Mouse (Mus musculus): ENCODE data around the gene Anxa8. TPM values are rescaled to one million over a fixed set of nuclear protein-coding genes. Genes with fewer than 3 reads are reported as not detected.

Anxa8 gene
- polyA plus RNA-seq, 1 experiment from 2014 or later: 0.14 TPM

DNA sequence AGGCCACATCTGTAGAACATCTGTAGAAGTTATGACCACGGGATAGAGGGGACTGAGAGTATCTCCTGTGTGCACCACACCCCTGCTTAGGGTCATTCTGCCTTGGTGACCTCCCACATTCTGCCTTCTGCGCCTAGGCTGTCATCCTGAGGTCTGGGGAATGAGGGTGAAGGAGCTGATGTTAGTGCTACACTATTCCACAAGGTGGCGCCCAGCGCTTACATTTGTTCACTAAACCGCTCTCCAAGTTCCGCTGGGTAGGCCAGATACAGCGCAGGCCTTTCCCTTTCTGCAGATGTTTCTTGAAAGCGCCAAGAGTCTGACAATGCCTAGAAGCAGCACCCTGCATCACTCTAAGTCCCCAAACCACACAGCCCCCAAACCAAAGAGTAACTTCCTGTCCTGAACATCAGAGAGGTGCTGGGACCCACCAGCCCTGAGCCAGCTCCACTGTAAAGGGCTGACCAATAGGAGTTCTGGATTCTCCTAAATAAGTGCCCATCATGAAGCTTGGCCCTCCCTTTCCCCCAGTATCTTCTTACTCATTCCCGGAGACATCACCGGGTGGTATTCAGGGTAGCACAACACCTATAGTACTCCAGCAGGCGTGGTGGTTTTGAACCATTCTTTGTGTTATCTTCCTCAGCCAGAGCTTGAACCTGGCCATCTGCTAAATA lies 5.3 kb upstream of the Anxa8 start:
- H3K9me3 ChIP-seq (ENCODE audit: control insufficient read depth, low read length): no peaks in the 10 kb centered on the region
- no peaks in the 10 kb centered on the region for H3K36me3 ChIP-seq (ENCODE audit: control insufficient read depth, insufficient read depth, low read length)
- H3K9ac ChIP-seq (ENCODE audit: low read depth, low read length): no peak overlapping the region
- no peaks in the 10 kb centered on the region for H3K27me3 ChIP-seq (replicated peaks; ENCODE audit: control insufficient read depth, insufficient read depth, low read length)
- 11% methylated on average over 11 of the region's 11 CpGs for WGBS
- no peaks in the 10 kb centered on the region for H3K4me1 ChIP-seq (replicated peaks; ENCODE audit: control insufficient read depth, insufficient read depth, low read length)
- H3K4me2 ChIP-seq: no peak overlapping the region
- ATAC-seq (replicated peaks; ENCODE audit: low FRiP score) (peak; percentile 41; the same call in 1 of the 2 replicates), DNase-seq (ENCODE audit: low spot score) (peak; percentile 68)
- no peak overlapping the region for H3K27ac ChIP-seq (ENCODE audit: low read depth, low read length)
- H3K4me3 ChIP-seq (ENCODE audit: low read depth, low read length): no peak overlapping the region

DNA sequence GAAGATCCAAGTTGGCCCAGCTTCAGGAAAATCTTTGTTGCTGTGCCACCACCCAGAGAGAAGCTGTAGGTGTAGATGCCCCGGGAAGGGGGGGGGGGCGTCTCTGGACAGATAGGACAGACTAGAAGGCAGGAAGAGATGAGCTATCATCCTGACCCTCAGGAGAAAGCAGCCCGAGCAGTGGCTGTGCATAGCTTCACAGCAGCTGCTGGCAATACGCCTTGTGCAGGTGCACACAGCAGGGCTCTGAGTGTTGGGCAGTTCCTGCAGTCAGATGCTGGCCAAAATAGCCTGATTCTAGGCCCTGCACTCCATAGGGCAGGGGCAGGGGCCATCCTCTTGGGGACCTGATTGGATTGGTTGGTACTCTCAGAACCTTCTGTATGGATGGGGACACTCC lies 1.0 kb downstream of the Anxa8 start:
- no peak overlapping the region for H3K4me3 ChIP-seq (ENCODE audit: low read depth, low read length)
- no peak overlapping the region for H3K27ac ChIP-seq (ENCODE audit: low read depth, low read length)
- H3K9ac ChIP-seq (ENCODE audit: low read depth, low read length): no peak overlapping the region
- no peaks in the 10 kb centered on the region for H3K4me1 ChIP-seq (replicated peaks; ENCODE audit: control insufficient read depth, insufficient read depth, low read length)
- no peaks in the 10 kb centered on the region for H3K36me3 ChIP-seq (ENCODE audit: control insufficient read depth, insufficient read depth, low read length)
- no peak for DNase-seq (ENCODE audit: low spot score)
- no peak for ATAC-seq (replicated peaks; ENCODE audit: low FRiP score)
- no peaks in the 10 kb centered on the region for H3K9me3 ChIP-seq (ENCODE audit: control insufficient read depth, low read length)
- H3K4me2 ChIP-seq: no peak overlapping the region
- WGBS: 58% methylated on average over 4 of the region's 4 CpGs
- no peaks in the 10 kb centered on the region for H3K27me3 ChIP-seq (replicated peaks; ENCODE audit: control insufficient read depth, insufficient read depth, low read length)

DNA sequence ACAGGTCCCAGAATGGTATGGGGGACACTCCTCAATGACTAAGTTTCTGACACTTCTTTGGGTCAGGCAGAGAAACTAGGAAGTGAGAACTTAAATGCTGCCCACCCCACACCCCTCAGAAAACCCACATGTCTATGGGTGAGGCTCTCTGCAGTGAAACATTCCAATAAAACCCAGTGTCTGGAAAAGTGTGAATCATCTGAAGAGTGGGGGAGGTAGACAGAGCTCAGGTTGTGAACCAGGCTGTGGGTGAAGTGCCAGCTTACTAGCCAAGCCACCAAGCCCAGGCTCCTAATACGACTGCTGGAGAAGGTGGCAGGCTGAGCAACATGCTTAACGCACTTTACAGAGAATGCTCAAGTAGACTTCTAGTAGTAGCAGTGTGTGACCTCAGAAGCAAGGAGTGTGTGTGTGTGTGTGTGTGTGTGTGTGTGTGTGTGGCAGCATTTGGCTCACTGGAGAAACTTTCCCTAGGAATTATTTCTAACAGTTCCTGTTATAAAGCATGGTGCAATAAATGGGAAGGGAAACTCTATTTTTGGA lies 2.1 kb downstream of the Anxa8 start:
- no peak for ATAC-seq (replicated peaks; ENCODE audit: low FRiP score)
- WGBS: 68% methylated on average over 2 of the region's 2 CpGs
- Histone ChIP-seq H3K4me1 (replicated peaks; ENCODE audit: control insufficient read depth, insufficient read depth, low read length) (no peaks in the 10 kb centered on the region), H3K9me3 (ENCODE audit: control insufficient read depth, low read length) (no peaks in the 10 kb centered on the region), H3K4me3 (ENCODE audit: low read depth, low read length) (no peak overlapping the region), H3K36me3 (ENCODE audit: control insufficient read depth, insufficient read depth, low read length) (no peaks in the 10 kb centered on the region), H3K27me3 (replicated peaks; ENCODE audit: control insufficient read depth, insufficient read depth, low read length) (no peaks in the 10 kb centered on the region), H3K27ac (ENCODE audit: low read depth, low read length) (no peak overlapping the region), H3K4me2 (no peak overlapping the region), H3K9ac (ENCODE audit: low read depth, low read length) (no peak overlapping the region)
- no peak for DNase-seq (ENCODE audit: low spot score)

DNA sequence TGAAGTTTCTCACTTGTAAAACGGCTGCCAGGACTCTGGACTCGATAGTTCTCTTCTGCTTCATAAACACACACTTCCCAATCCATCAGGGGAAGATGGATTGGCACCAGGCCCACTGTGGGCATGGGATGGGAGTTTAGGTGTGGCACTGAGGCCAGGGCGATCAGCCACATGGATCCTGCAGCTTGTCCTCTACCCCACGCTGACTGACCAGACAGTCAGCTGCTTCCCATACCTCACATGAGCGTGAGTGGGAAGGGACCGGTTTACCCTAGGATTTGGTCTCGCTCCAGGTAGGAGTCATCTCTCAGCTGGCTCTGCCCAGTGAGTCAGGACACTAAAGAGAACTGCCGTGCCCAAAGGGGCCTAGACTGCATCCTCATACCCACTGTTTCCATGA lies 4.0 kb downstream of the Anxa8 start:
- no peak for ATAC-seq (replicated peaks; ENCODE audit: low FRiP score)

DNA sequence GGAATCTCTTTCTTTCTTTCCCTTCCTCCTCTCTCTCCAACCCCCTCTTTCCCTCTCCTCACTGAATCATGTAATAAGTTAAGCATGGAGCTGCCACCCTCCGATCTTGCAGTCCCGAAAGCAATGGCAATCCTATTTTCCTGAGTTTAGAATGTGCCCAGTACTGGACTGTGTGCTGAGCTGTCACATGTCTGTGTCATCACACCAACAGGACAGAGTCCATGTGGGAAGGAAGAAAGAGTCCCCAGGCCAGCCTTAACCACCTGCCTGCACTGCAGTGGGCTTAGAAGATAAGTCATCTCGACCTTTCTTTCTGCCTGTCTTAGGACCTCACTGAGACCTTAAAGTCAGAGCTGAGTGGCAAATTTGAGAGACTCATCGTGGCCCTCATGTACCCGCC lies 5.7 kb downstream of the Anxa8 start:
- Histone ChIP-seq H3K27me3 (replicated peaks; ENCODE audit: control insufficient read depth, insufficient read depth, low read length) (no peaks in the 10 kb centered on the region), H3K9me3 (ENCODE audit: control insufficient read depth, low read length) (no peaks in the 10 kb centered on the region), H3K9ac (ENCODE audit: low read depth, low read length) (no peak overlapping the region), H3K27ac (ENCODE audit: low read depth, low read length) (no peak overlapping the region), H3K4me3 (ENCODE audit: low read depth, low read length) (no peak overlapping the region), H3K4me1 (replicated peaks; ENCODE audit: control insufficient read depth, insufficient read depth, low read length) (no peaks in the 10 kb centered on the region), H3K4me2 (no peak overlapping the region), H3K36me3 (ENCODE audit: control insufficient read depth, insufficient read depth, low read length) (no peaks in the 10 kb centered on the region)
- no peak for DNase-seq (ENCODE audit: low spot score)
- WGBS: 78% methylated on average over 5 of the region's 5 CpGs
- ATAC-seq (replicated peaks; ENCODE audit: low FRiP score): no peak

More for the DNA sequence above, 4.0 kb downstream of the Anxa8 start:
- Histone ChIP-seq H3K27me3 (replicated peaks; ENCODE audit: control insufficient read depth, insufficient read depth, low read length) (no peaks in the 10 kb centered on the region), H3K9ac (ENCODE audit: low read depth, low read length) (no peak overlapping the region), H3K9me3 (ENCODE audit: control insufficient read depth, low read length) (no peaks in the 10 kb centered on the region), H3K4me2 (no peak overlapping the region), H3K4me1 (replicated peaks; ENCODE audit: control insufficient read depth, insufficient read depth, low read length) (no peaks in the 10 kb centered on the region), H3K27ac (ENCODE audit: low read depth, low read length) (no peak overlapping the region), H3K4me3 (ENCODE audit: low read depth, low read length) (no peak overlapping the region), H3K36me3 (ENCODE audit: control insufficient read depth, insufficient read depth, low read length) (no peaks in the 10 kb centered on the region)
- DNase-seq (ENCODE audit: low spot score): no peak
- 75% methylated on average over 8 of the region's 8 CpGs for WGBS

DNA sequence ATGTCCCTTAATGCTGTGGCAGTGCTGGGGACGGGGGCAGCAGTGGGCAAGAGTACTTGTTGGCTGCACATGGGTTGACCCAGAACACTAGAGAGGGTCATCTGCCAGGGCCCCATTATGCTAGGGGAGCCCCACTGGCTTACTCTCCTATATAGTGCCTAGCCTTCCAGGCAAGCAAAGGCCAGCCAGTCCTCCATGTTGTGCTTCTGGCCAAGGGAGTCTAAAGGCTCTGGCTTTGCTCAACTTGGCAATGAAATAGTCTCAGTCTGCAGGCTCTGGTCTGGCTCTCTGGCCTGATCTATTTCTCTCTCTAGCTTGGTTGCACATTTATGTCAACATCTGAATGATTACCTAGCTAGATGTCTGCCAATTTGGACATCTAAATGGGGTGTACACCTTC lies 7.1 kb downstream of the Anxa8 start:
- no peaks in the 10 kb centered on the region for H3K9me3 ChIP-seq (ENCODE audit: control insufficient read depth, low read length)
- no peak for ATAC-seq (replicated peaks; ENCODE audit: low FRiP score)
- WGBS: 73% methylated on average over 1 of the region's 1 CpGs
- no peaks in the 10 kb centered on the region for H3K27me3 ChIP-seq (replicated peaks; ENCODE audit: control insufficient read depth, insufficient read depth, low read length)
- H3K27ac ChIP-seq (ENCODE audit: low read depth, low read length): no peak overlapping the region
- no peak overlapping the region for H3K4me2 ChIP-seq
- no peaks in the 10 kb centered on the region for H3K36me3 ChIP-seq (ENCODE audit: control insufficient read depth, insufficient read depth, low read length)
- H3K4me3 ChIP-seq (ENCODE audit: low read depth, low read length): no peak overlapping the region
- H3K4me1 ChIP-seq (replicated peaks; ENCODE audit: control insufficient read depth, insufficient read depth, low read length): no peaks in the 10 kb centered on the region
- H3K9ac ChIP-seq (ENCODE audit: low read depth, low read length): no peak overlapping the region
- DNase-seq (ENCODE audit: low spot score): no peak

DNA sequence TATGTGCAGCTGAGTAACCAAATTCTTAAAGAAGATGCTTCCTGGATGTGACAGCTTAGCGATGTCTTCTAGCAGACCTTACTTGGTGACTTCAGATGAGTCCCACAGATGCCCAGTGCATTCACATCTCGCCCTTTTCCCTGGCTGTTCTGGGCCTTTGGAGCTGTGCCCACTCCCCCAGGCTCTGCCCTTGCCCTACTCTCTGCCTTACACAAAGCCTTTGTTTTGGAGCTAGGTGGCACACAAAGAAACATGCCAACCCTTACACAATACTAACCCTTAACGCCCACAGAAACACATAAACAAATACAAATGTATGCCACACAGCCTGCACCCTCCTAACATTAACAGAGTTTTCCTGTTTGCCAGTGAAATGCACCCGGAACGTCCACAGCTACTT lies 10.4 kb downstream of the Anxa8 start:
- Histone ChIP-seq H3K9me3 (ENCODE audit: control insufficient read depth, low read length) (no peaks in the 10 kb centered on the region), H3K9ac (ENCODE audit: low read depth, low read length) (no peak overlapping the region), H3K4me3 (ENCODE audit: low read depth, low read length) (no peak overlapping the region), H3K4me1 (replicated peaks; ENCODE audit: control insufficient read depth, insufficient read depth, low read length) (no peaks in the 10 kb centered on the region), H3K36me3 (ENCODE audit: control insufficient read depth, insufficient read depth, low read length) (no peaks in the 10 kb centered on the region), H3K27ac (ENCODE audit: low read depth, low read length) (no peak overlapping the region), H3K4me2 (no peak overlapping the region), H3K27me3 (replicated peaks; ENCODE audit: control insufficient read depth, insufficient read depth, low read length) (no peaks in the 10 kb centered on the region)
- no peak for DNase-seq (ENCODE audit: low spot score)
- WGBS: 62% methylated on average over 5 of the region's 5 CpGs
- ATAC-seq (replicated peaks; ENCODE audit: low FRiP score): no peak

DNA sequence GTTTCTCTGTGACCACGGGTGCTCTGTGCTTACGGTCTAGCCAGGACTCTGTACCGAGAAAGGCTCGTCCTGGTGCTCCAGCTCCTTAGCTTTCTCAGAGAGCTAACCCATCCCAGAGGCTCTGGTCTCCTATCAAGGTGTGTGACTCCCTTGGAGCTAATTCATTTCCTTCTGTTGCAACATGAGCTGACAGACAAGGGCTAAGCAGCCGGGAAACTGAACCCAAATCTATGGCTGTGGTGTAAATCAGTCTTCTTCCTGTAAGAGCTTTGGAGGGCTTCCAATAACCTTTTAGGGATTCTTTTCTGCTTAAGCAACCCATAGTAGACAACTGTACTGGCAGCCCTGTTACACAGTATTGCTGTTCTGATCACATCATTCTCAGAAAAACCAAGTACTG lies 16.8 kb downstream of the Anxa8 start, which contains the start of gene A630023A22Rik:
Gene A630023A22Rik (minus strand): TSS at position 154 of the 400 bp plus-strand sequence.
- no peaks in the 10 kb centered on the region for H3K36me3 ChIP-seq (ENCODE audit: control insufficient read depth, insufficient read depth, low read length)
- H3K4me2 ChIP-seq: no peak within 1 kb of the TSS
- ATAC-seq (replicated peaks; ENCODE audit: low FRiP score) (no peak), DNase-seq (ENCODE audit: low spot score) (no peak)
- H3K27ac ChIP-seq (ENCODE audit: low read depth, low read length): no peak within 1 kb of the TSS
- H3K9me3 ChIP-seq (ENCODE audit: control insufficient read depth, low read length): no peaks in the 10 kb centered on the region
- no peak within 1 kb of the TSS for H3K9ac ChIP-seq (ENCODE audit: low read depth, low read length)
- 72% methylated on average over 5 of the region's 5 CpGs for WGBS
- no peak within 1 kb of the TSS for H3K4me3 ChIP-seq (ENCODE audit: low read depth, low read length)
- H3K27me3 ChIP-seq (replicated peaks; ENCODE audit: control insufficient read depth, insufficient read depth, low read length): no peaks in the 10 kb centered on the region
- no peaks in the 10 kb centered on the region for H3K4me1 ChIP-seq (replicated peaks; ENCODE audit: control insufficient read depth, insufficient read depth, low read length)

DNA sequence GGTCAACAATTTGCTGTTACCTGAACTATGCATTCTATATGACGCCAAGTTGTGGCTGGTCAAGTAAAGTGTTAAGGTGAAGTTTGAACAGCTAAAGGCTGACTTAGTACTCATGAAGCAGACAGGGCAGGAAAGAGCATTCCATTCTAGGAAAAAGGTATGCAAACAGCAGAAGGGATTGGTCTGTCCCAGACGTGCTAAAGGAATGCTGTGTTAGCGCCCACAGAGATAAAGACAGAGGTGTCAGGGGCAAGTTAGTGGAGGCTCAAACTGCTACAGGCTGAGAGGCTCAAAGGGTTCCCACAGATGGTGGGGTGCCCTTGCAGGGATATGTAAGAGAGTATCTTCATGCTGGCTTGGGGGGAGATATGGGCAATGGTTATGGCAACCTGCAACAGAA lies 18.1 kb downstream of the Anxa8 start:
- Histone ChIP-seq H3K9ac (ENCODE audit: low read depth, low read length) (no peak overlapping the region), H3K9me3 (ENCODE audit: control insufficient read depth, low read length) (no peaks in the 10 kb centered on the region), H3K4me1 (replicated peaks; ENCODE audit: control insufficient read depth, insufficient read depth, low read length) (no peaks in the 10 kb centered on the region), H3K4me2 (no peak overlapping the region), H3K36me3 (ENCODE audit: control insufficient read depth, insufficient read depth, low read length) (no peaks in the 10 kb centered on the region), H3K4me3 (ENCODE audit: low read depth, low read length) (no peak overlapping the region), H3K27me3 (replicated peaks; ENCODE audit: control insufficient read depth, insufficient read depth, low read length) (no peaks in the 10 kb centered on the region), H3K27ac (ENCODE audit: low read depth, low read length) (no peak overlapping the region)
- ATAC-seq (replicated peaks; ENCODE audit: low FRiP score): no peak
- no peak for DNase-seq (ENCODE audit: low spot score)
- 62% methylated on average over 3 of the region's 3 CpGs for WGBS

Measured in liver, embryonic 11.5 days (tissue).